Mouse (Mus musculus): ENCODE data around the gene Oxct2a. TPM values are rescaled to one million over a fixed set of nuclear protein-coding genes. Genes with fewer than 3 reads are reported as not detected.

Gene Oxct2a
- total and polyA plus RNA-seq, 3 experiments: 0.04 TPM; not detected in 2

- no peak for DNase-seq (ENCODE audit: low read depth, low spot score)
- H3K27ac ChIP-seq (ENCODE audit: control insufficient read depth, low read depth, low read length): no peak overlapping the region
- TF ChIP-seq BHLHE40 (IDR thresholded peaks at IDR 0.05; ENCODE audit: borderline replicate concordance, low read depth, low read length): no peak
- no peak for TF ChIP-seq CHD1 (IDR thresholded peaks at IDR 0.05; ENCODE audit: low read depth, low read length)
- TF ChIP-seq KAT2A (conservative IDR thresholded peaks at IDR 0.05; ENCODE audit: low read depth, low read length): no peak
- no peak for TF ChIP-seq RCOR1 (IDR thresholded peaks at IDR 0.05; ENCODE audit: low read depth, low read length)
- TF ChIP-seq TAL1 (IDR thresholded peaks at IDR 0.05; ENCODE audit: low read length): no peak
- TF ChIP-seq NRF1 (IDR thresholded peaks at IDR 0.05; ENCODE audit: insufficient read depth, low read depth, low read length, poor library complexity, severe bottlenecking): no peak
- no peak for TF ChIP-seq CTCF (IDR thresholded peaks at IDR 0.05 in 2 of 3, conservative IDR thresholded peaks at IDR 0.05 in 1 of 3; ENCODE audit: control insufficient read depth in 1 of 3, insufficient read depth in 1 of 3, low read depth in 2 of 3, low read length in 3 of 3, poor library complexity in 1 of 3, severe bottlenecking in 1 of 3)
- no peak for TF ChIP-seq POLR2AphosphoS5 (IDR thresholded peaks at IDR 0.05; ENCODE audit: borderline replicate concordance, low read depth, low read length)
- TF ChIP-seq USF2 (IDR thresholded peaks at IDR 0.05; ENCODE audit: borderline replicate concordance in 1 of 2, insufficient read depth in 1 of 2, low read depth in 1 of 2, low read length in 2 of 2): no peak
Observed at GRCm38 (mm10) chr4:123292390-123292789, 31.0 kb downstream of the Oxct2a start.

GRCm38 (mm10) chr4:123289038-123289437 is 34.4 kb downstream of the Oxct2a start:
- Histone ChIP-seq H3K4me3 (ENCODE audit: control insufficient read depth in 1 of 2, insufficient read depth in 1 of 2, low read depth in 2 of 2, low read length in 2 of 2) (no peak overlapping the region), H3K27me3 (ENCODE audit: control insufficient read depth in 1 of 2, insufficient read depth in 2 of 2, low read length in 2 of 2) (no peaks in the 10 kb centered on the region), H3K79me2 (ENCODE audit: control insufficient read depth, insufficient read depth, low read length, poor library complexity) (peaks cover 48% of the 10 kb centered on the region), H3K9ac (ENCODE audit: control insufficient read depth, low read depth, low read length, poor library complexity, severe bottlenecking) (no peak overlapping the region), H3K27ac (ENCODE audit: control insufficient read depth, low read depth, low read length) (no peak overlapping the region), H3K4me1 (ENCODE audit: control insufficient read depth in 1 of 2, insufficient read depth in 2 of 2, low read length in 2 of 2) (peaks cover 11 to 27% of the 10 kb centered on the region in 2 experiments), H3K9me3 (replicated peaks; ENCODE audit: insufficient read depth, low read length) (no peaks in the 10 kb centered on the region), H3K36me3 (ENCODE audit: control insufficient read depth in 1 of 2, insufficient read depth in 2 of 2, low read length in 2 of 2) (peaks cover 28 to 58% of the 10 kb centered on the region in 2 experiments)
- no peak for TF ChIP-seq USF2 (IDR thresholded peaks at IDR 0.05; ENCODE audit: borderline replicate concordance in 1 of 2, insufficient read depth in 1 of 2, low read depth in 1 of 2, low read length in 2 of 2)
- no peak for DNase-seq (ENCODE audit: low read depth, low spot score)

More at GRCm38 (mm10) chr4:123292390-123292789, 31.0 kb downstream of the Oxct2a start:
- H3K27me3 ChIP-seq (ENCODE audit: control insufficient read depth in 1 of 2, insufficient read depth in 2 of 2, low read length in 2 of 2): no peaks in the 10 kb centered on the region
- H3K4me1 ChIP-seq (ENCODE audit: control insufficient read depth in 1 of 2, insufficient read depth in 2 of 2, low read length in 2 of 2): peaks cover 0 to 6% of the 10 kb centered on the region in 2 experiments; a peak in 3 of 4 replicates
- H3K36me3 ChIP-seq (ENCODE audit: control insufficient read depth in 1 of 2, insufficient read depth in 2 of 2, low read length in 2 of 2): peaks cover 10 to 63% of the 10 kb centered on the region in 2 experiments
- peaks cover 18% of the 10 kb centered on the region for H3K79me2 ChIP-seq (ENCODE audit: control insufficient read depth, insufficient read depth, low read length, poor library complexity)
- H3K9me3 ChIP-seq (replicated peaks; ENCODE audit: insufficient read depth, low read length): no peaks in the 10 kb centered on the region
- H3K9ac ChIP-seq (ENCODE audit: control insufficient read depth, low read depth, low read length, poor library complexity, severe bottlenecking): no peak overlapping the region
- H3K4me3 ChIP-seq (ENCODE audit: control insufficient read depth in 1 of 2, insufficient read depth in 1 of 2, low read depth in 2 of 2, low read length in 2 of 2): no peak overlapping the region

- H3K27me3 ChIP-seq (ENCODE audit: control insufficient read depth in 1 of 2, insufficient read depth in 2 of 2, low read length in 2 of 2): no peaks in the 10 kb centered on the region
- 0 out of 4 replicates have a peak overlapping the region, but pooled peaks have one; percentile 1 to 98 for H3K4me3 ChIP-seq (ENCODE audit: control insufficient read depth in 1 of 2, insufficient read depth in 1 of 2, low read depth in 2 of 2, low read length in 2 of 2)
- H3K4me1 ChIP-seq (ENCODE audit: control insufficient read depth in 1 of 2, insufficient read depth in 2 of 2, low read length in 2 of 2): peaks cover 11 to 27% of the 10 kb centered on the region in 2 experiments
- H3K36me3 ChIP-seq (ENCODE audit: control insufficient read depth in 1 of 2, insufficient read depth in 2 of 2, low read length in 2 of 2): peaks cover 28 to 43% of the 10 kb centered on the region in 2 experiments
- peaks cover 59% of the 10 kb centered on the region for H3K79me2 ChIP-seq (ENCODE audit: control insufficient read depth, insufficient read depth, low read length, poor library complexity)
- H3K27ac ChIP-seq (ENCODE audit: control insufficient read depth, low read depth, low read length): peak overlapping the region; percentile 82
- no peaks in the 10 kb centered on the region for H3K9me3 ChIP-seq (replicated peaks; ENCODE audit: insufficient read depth, low read length)
- H3K9ac ChIP-seq (ENCODE audit: control insufficient read depth, low read depth, low read length, poor library complexity, severe bottlenecking): peak overlapping the region; percentile 95
- DNase-seq (ENCODE audit: low read depth, low spot score): peak; percentile 69
- TF ChIP-seq GATA1 (IDR thresholded peaks at IDR 0.05; ENCODE audit: low read depth, low read length) (peak; percentile 97), ZC3H11A (IDR thresholded peaks at IDR 0.05; ENCODE audit: low read depth, low read length) (no peak), TBP (IDR thresholded peaks at IDR 0.05; ENCODE audit: low read depth, low read length) (no peak), KAT2A (conservative IDR thresholded peaks at IDR 0.05; ENCODE audit: low read depth, low read length) (0 out of 2 replicates have a peak, but pooled peaks have one; percentile 16), TCF12 (IDR thresholded peaks at IDR 0.05; ENCODE audit: low read depth, low read length) (peak; percentile 98), RCOR1 (IDR thresholded peaks at IDR 0.05; ENCODE audit: low read depth, low read length) (peak; percentile 75; the same call in 1 of the 2 replicates), JUND (IDR thresholded peaks at IDR 0.05; ENCODE audit: low read depth, low read length) (no peak), HCFC1 (IDR thresholded peaks at IDR 0.05; ENCODE audit: low read depth, low read length) (peak; percentile 31; the same call in 1 of the 2 replicates), ELF1 (IDR thresholded peaks at IDR 0.05; ENCODE audit: low read depth, low read length) (no peak), USF1 (IDR thresholded peaks at IDR 0.05; ENCODE audit: low read depth, low read length) (no peak), TAL1 (IDR thresholded peaks at IDR 0.05; ENCODE audit: low read length) (peak; percentile 78), BHLHE40 (IDR thresholded peaks at IDR 0.05; ENCODE audit: borderline replicate concordance, low read depth, low read length) (no peak), MAZ (IDR thresholded peaks at IDR 0.05; ENCODE audit: low read depth, low read length) (0 out of 2 replicates have a peak, but pooled peaks have one; percentile 39), MYC (IDR thresholded peaks at IDR 0.05; ENCODE audit: low read depth, low read length) (peak; percentile 42; the same call in 1 of the 2 replicates), MAFK (IDR thresholded peaks at IDR 0.05; ENCODE audit: borderline replicate concordance, low read depth, low read length) (0 out of 2 replicates have a peak, but pooled peaks have one; percentile 30), MXI1 (IDR thresholded peaks at IDR 0.05; ENCODE audit: low read depth, low read length) (peak; percentile 64), E2F4 (IDR thresholded peaks at IDR 0.05; ENCODE audit: borderline replicate concordance, low read depth, low read length) (no peak), CHD2 (IDR thresholded peaks at IDR 0.05; ENCODE audit: low read length) (no peak; the same call in 1 of the 2 replicates), SMC3 (IDR thresholded peaks at IDR 0.05; ENCODE audit: low read depth, low read length) (no peak)
Observed at GRCm38 (mm10) chr4:123286790-123287189, 36.6 kb downstream of the Oxct2a start.
